Mouse (Mus musculus): ENCODE results near the gene Olfr450. TPM values are rescaled to one million over a fixed set of nuclear protein-coding genes. Genes with fewer than 3 reads are reported as not detected.

Olfr450 gene
- polyA plus RNA-seq (2017; shearing (Covaris generic)) = not detected

DNA sequence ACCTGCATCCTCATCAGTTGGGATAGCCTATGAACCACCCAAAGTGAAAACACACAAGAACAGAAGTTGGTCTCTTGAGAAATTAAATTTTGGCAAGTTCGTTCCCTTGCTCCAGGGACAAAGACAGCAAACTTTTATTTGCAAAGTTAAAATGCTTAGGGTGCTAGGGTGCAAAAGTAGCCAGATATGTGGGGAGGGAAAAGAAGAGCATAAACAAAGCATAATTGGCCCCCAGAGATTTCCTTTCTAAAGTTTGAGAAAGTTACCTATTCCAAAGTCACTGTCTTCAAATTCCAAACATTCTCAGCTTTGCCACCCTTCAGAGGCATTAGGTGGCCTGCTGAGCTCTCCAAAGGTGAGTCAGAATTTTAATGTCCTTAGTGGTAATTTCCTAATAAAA lies at the start of gene Olfr450:
TSS of gene Olfr450 (plus strand) at position 301 of the 400 bp plus-strand sequence.

DNA sequence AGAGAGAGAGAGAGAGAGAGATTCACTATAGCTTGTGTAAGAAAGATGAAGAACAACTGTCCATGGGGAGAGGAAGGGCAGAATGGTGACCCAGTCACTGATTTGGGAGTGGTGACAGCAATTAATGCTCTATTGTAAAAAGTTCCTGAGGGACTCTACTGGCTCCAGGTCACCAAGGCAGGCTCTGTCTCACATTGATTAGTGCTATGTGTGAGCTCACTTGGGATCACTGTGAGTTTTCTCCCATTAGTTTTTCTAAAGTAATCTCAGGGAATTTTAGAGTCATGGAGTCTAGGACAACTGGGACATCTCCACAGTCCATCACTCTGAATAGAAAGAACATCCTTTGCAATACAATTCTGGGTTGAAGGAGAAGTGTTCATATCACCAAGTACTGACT lies 26.9 kb upstream of the Olfr450 start, which contains the start of gene Olfr452:
TSS of gene Olfr452 (plus strand) at position 301 of the 400 bp plus-strand sequence.

DNA sequence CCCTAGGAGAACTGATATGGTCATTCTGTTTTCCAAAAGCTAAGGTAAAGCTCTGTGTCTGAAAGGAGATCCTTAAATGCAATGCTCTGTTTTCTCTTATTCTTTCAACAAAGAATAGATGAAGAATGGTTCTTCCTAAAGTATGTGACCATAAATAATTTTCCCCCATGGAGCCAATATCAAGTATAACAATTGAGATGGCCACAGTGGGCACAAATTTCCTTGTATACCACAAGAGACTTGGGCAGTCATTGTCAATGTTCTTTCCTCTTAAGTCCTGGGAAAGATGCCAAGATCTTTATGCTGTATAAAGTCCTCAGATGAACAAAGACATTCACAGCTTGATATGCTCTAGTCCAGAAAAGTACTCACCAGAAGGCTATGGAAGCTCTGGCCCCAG lies 22.3 kb downstream of the Olfr450 start, which contains the start of gene Olfr449:
TSS of gene Olfr449 (plus strand) at position 301 of the 400 bp plus-strand sequence.

Other genes starting within 250 kb of the Olfr450 start
- gene Tcaf3, start 214.2 kb upstream of the Olfr450 start, polyA plus RNA-seq (2017; shearing (Covaris generic)) = not detected
- gene Tcaf2, start 166.7 kb upstream of the Olfr450 start, polyA plus RNA-seq (2017; shearing (Covaris generic)) = not detected
- not detected for gene Tcaf1, start 101.9 kb upstream of the Olfr450 start, polyA plus RNA-seq (2017; shearing (Covaris generic))
- not detected for gene Olfr453, start 72.6 kb upstream of the Olfr450 start, polyA plus RNA-seq (2017; shearing (Covaris generic))
- gene Olfr38, start 55.5 kb upstream of the Olfr450 start, polyA plus RNA-seq (2017; shearing (Covaris generic)) = not detected
- gene Olfr452, start 26.8 kb upstream of the Olfr450 start, polyA plus RNA-seq (2017; shearing (Covaris generic)) = not detected
- gene Olfr449, start 22.4 kb downstream of the Olfr450 start, polyA plus RNA-seq (2017; shearing (Covaris generic)) = not detected
- gene Olfr448, start 78.5 kb downstream of the Olfr450 start, polyA plus RNA-seq (2017; shearing (Covaris generic)) = not detected
- not detected for gene Olfr447, start 96.9 kb downstream of the Olfr450 start, polyA plus RNA-seq (2017; shearing (Covaris generic))
- 0.06 TPM for gene Olfr446, start 109.4 kb downstream of the Olfr450 start, polyA plus RNA-seq (2017; shearing (Covaris generic))
- gene Olfr444, start 137.1 kb downstream of the Olfr450 start, polyA plus RNA-seq (2017; shearing (Covaris generic)) = not detected